Mouse (Mus musculus) CH12.LX (cell line): ENCODE data around the gene Riox1. TPM values are rescaled to one million over a fixed set of nuclear protein-coding genes. Genes with fewer than 3 reads are reported as not detected.

Experiments used
- DNase-seq: peaks from one replicate; pipeline ENCODE4 v3.0.0-alpha.2; 2013; ENCODE audit errors: extremely low read depth
- H3K27ac ChIP-seq: 2 replicates; pipeline ENCODE4 v1.5.1; 2012; ENCODE audit warnings: low read depth, mild to moderate bottlenecking, control low read depth, moderate library complexity; ENCODE audit not compliant: insufficient read depth
- H3K27me3 ChIP-seq: replicated peaks from 2 replicates; pipeline ENCODE3; 2012; ENCODE audit warnings: inconsistent platforms
- H3K36me3 ChIP-seq, 2 experiments: replicated peaks in 1 of 2; 2 replicates each; pipeline versions ENCODE3 to v1.6.1; 2012; ENCODE audit warnings: inconsistent platforms in 1 of 2, low read length in 1 of 2, mild to moderate bottlenecking in 1 of 2, mixed read lengths in 1 of 2, moderate library complexity in 1 of 2; ENCODE audit not compliant: control insufficient read depth in 1 of 2, insufficient read depth in 1 of 2
- H3K4me1 ChIP-seq, 2 experiments: 2 replicates each; pipeline ENCODE4 v1.6.1; 2012; ENCODE audit warnings: inconsistent platforms in 1 of 2, moderate library complexity in 1 of 2; ENCODE audit not compliant: insufficient read depth in 2 of 2, control insufficient read depth in 1 of 2
- H3K4me2 ChIP-seq: 2 replicates; pipeline ENCODE4 v1.6.1; 2012; ENCODE audit warnings: low read depth, mild to moderate bottlenecking, control low read depth; ENCODE audit not compliant: poor library complexity, insufficient read depth, severe bottlenecking
- H3K4me3 ChIP-seq, 3 experiments: fragments of 150-350 bp in 1 of 3; sonication (generic) in 1 of 3; replicated peaks in 1 of 3; 2 replicates each; pipeline versions ENCODE3 to v1.5.1; 2011 to 2012; ENCODE audit warnings: low read depth in 2 of 3, low read length in 2 of 3, mild to moderate bottlenecking in 2 of 3, moderate library complexity in 2 of 3, control low read depth in 1 of 3, improper control_type of control experiment in 1 of 3, inconsistent platforms in 1 of 3, mixed read lengths in 1 of 3; ENCODE audit not compliant: poor library complexity in 1 of 3
- H3K79me2 ChIP-seq: replicated peaks from 2 replicates; pipeline ENCODE4 v1.6.1; 2012; ENCODE audit warnings: mild to moderate bottlenecking, moderate library complexity; ENCODE audit not compliant: control insufficient read depth, poor library complexity, insufficient read depth, severe bottlenecking; ENCODE audit errors: extremely low read depth
- H3K9ac ChIP-seq: 2 replicates; pipeline ENCODE4 v1.6.1; 2012; ENCODE audit warnings: low read depth, mild to moderate bottlenecking, control low read depth, moderate library complexity; ENCODE audit not compliant: insufficient read depth
- H3K9me3 ChIP-seq: replicated peaks from 2 replicates; pipeline ENCODE3; 2012; ENCODE audit warnings: low read length, inconsistent platforms, mixed read lengths
- BHLHE40 ChIP-seq: IDR thresholded peaks from 2 replicates; pipeline ENCODE4 v1.6.1; 2011; ENCODE audit warnings: mild to moderate bottlenecking, low read depth, low read length, improper control_type of control experiment
- CTCF ChIP-seq, 2 experiments: IDR thresholded peaks in 1 of 2; conservative IDR thresholded peaks in 1 of 2; 2 replicates each; pipeline ENCODE4 v1.5.1; 2011 to 2012; ENCODE audit warnings: low read depth in 2 of 2, low read length in 2 of 2, improper control_type of control experiment in 1 of 2, inconsistent platforms in 1 of 2, mild to moderate bottlenecking in 1 of 2, moderate library complexity in 1 of 2
- E2F4 ChIP-seq: IDR thresholded peaks from 2 replicates; pipeline ENCODE4 v1.6.1; 2011; ENCODE audit warnings: low read depth, low read length, improper control_type of control experiment; ENCODE audit not compliant: insufficient replicate concordance
- ETS1 ChIP-seq: conservative IDR thresholded peaks from 2 replicates; pipeline ENCODE4 v1.6.1; 2012; ENCODE audit warnings: low read depth, mild to moderate bottlenecking, inconsistent platforms, low read length, improper control_type of control experiment, moderate library complexity
- GABPA ChIP-seq: IDR thresholded peaks from 2 replicates; pipeline ENCODE4 v1.6.1; 2012; ENCODE audit warnings: low read depth, low read length, improper control_type of control experiment, inconsistent platforms; ENCODE audit not compliant: insufficient replicate concordance
- JUN ChIP-seq: IDR thresholded peaks from 2 replicates; pipeline ENCODE4 v1.6.1; 2011; ENCODE audit warnings: low read depth, mild to moderate bottlenecking, low read length, improper control_type of control experiment, moderate library complexity; ENCODE audit not compliant: insufficient read depth
- KAT2A ChIP-seq: IDR thresholded peaks from 2 replicates; pipeline ENCODE4 v1.6.1; 2012; ENCODE audit warnings: low read length, improper control_type of control experiment, inconsistent platforms; ENCODE audit not compliant: insufficient replicate concordance
- MEF2A ChIP-seq: IDR thresholded peaks from 2 replicates; pipeline ENCODE4 v1.6.1; 2014; ENCODE audit warnings: low read depth, mild to moderate bottlenecking, inconsistent platforms, low read length, improper control_type of control experiment, borderline replicate concordance
- PAX5 ChIP-seq: IDR thresholded peaks from 2 replicates; pipeline ENCODE4 v1.6.1; 2012; ENCODE audit warnings: low read length, inconsistent platforms, mixed read lengths
- POLR2AphosphoS2 ChIP-seq: IDR thresholded peaks from 2 replicates; pipeline ENCODE4 v1.6.1; 2011; ENCODE audit warnings: low read depth, low read length, improper control_type of control experiment
- RCOR1 ChIP-seq: conservative IDR thresholded peaks from 2 replicates; pipeline ENCODE4 v1.6.1; 2012; ENCODE audit warnings: low read depth, mild to moderate bottlenecking, inconsistent platforms, low read length, improper control_type of control experiment
- UBTF ChIP-seq: IDR thresholded peaks from 2 replicates; pipeline ENCODE4 v1.6.1; 2012; ENCODE audit warnings: low read depth, mild to moderate bottlenecking, inconsistent platforms, low read length, improper control_type of control experiment, moderate library complexity
- ZC3H11A ChIP-seq: IDR thresholded peaks from 2 replicates; pipeline ENCODE4 v1.6.1; 2012; ENCODE audit warnings: low read depth, mild to moderate bottlenecking, inconsistent platforms, low read length, improper control_type of control experiment
- ZKSCAN1 ChIP-seq: IDR thresholded peaks from 2 replicates; pipeline ENCODE4 v1.6.1; 2012; ENCODE audit warnings: low read depth, inconsistent platforms, low read length, improper control_type of control experiment, borderline replicate concordance
- ZMIZ1 ChIP-seq: IDR thresholded peaks from 2 replicates; pipeline ENCODE4 v1.6.1; 2012; ENCODE audit warnings: low read depth, mild to moderate bottlenecking, inconsistent platforms, low read length, improper control_type of control experiment
- dilution Hi-C: fragments of 300-500 bp; cut with MboI; formaldehyde crosslinking; loops from 2 replicates; pipeline ENCODE4 v1.14.3; 2020; ENCODE audit warnings: low sequenced_read_pairs; ENCODE audit not compliant: extremely low pct_unique_long_range_greater_than_20kb, extremely low pct_ligation_motif_present
- in situ Hi-C: fragments of 300-500 bp; cut with MboI; formaldehyde crosslinking; loops from 3 replicates; pipeline ENCODE4 v1.14.3; 2019; ENCODE audit warnings: low sequenced_read_pairs, low pct_ligation_motif_present, low pct_unique_long_range_greater_than_20kb, mixed read lengths
- polyA plus RNA-seq: library from polyadenylated mRNA; unstranded; fragments of >175 nt; gene quantifications from 2 replicates; pipeline ENCODE4 v1.2.1, GENCODE M21; 2012; ENCODE audit warnings: low read depth; ENCODE audit not compliant: insufficient read length
- total RNA-seq, 2 experiments: library from RNA; depleted of rRNA; stranded (reverse); fragments of 300-350 nt in 1 of 2; fragments of >200 nt in 1 of 2; gene quantifications; 2 replicates each; pipeline ENCODE4 v1.2.3; 2012 to 2014

Riox1 gene
- total and polyA plus RNA-seq, 3 experiments: 29.5 to 34.3 (median 31.9) TPM

GRCm38 (mm10) chr12:83978862-83979261 is 28.5 kb downstream of the Riox1 start:
- H3K79me2 ChIP-seq: no peaks in the 10 kb centered on the region
- dilution Hi-C loops (no loop called here), in situ Hi-C loops (no loop called here)
- no peaks in the 10 kb centered on the region for H3K4me1 ChIP-seq
- H3K9ac ChIP-seq: no peak overlapping the region
- H3K9me3 ChIP-seq: peaks cover 14% of the 10 kb centered on the region
- no peak overlapping the region for H3K4me2 ChIP-seq
- H3K36me3 ChIP-seq: no peaks in the 10 kb centered on the region
- H3K4me3 ChIP-seq: no peak overlapping the region
- DNase-seq: no peak
- no peaks in the 10 kb centered on the region for H3K27me3 ChIP-seq
- TF ChIP-seq PAX5 (no peak), UBTF (no peak), POLR2AphosphoS2 (no peak), JUN (no peak), KAT2A (no peak), GABPA (no peak), BHLHE40 (no peak), ZKSCAN1 (no peak), ETS1 (no peak), E2F4 (no peak), ZMIZ1 (no peak)
- TF ChIP-seq, all 38 proteins: peak for 0
- H3K27ac ChIP-seq: no peak overlapping the region

GRCm38 (mm10) chr12:83981615-83982014 is 31.2 kb downstream of the Riox1 start:
- Histone ChIP-seq H3K27ac (no peak overlapping the region), H3K9me3 (peaks cover 5% of the 10 kb centered on the region), H3K4me3 (no peak overlapping the region), H3K4me2 (no peak overlapping the region), H3K79me2 (no peaks in the 10 kb centered on the region), H3K27me3 (no peaks in the 10 kb centered on the region), H3K9ac (no peak overlapping the region), H3K4me1 (peaks cover 2 to 3% of the 10 kb centered on the region in 2 experiments), H3K36me3 (no peaks in the 10 kb centered on the region)
- in situ Hi-C loops: no loop called here
- no peak for DNase-seq
- TF ChIP-seq CTCF (conservative IDR thresholded peaks at IDR 0.05 in 1 of 2, IDR thresholded peaks at IDR 0.05 in 1 of 2; ENCODE audit: low read depth in 2 of 2, low read length in 2 of 2) (no peak), ETS1 (no peak), RCOR1 (no peak), BHLHE40 (no peak), MEF2A (no peak), ZKSCAN1 (no peak), ZC3H11A (no peak)
- dilution Hi-C loops: no loop called here
